26 mouse cellular contexts compared by ENCODE assay signal in genomic region chr4:142658156-142658555, GRCm38 (mm10).
A peak's percentile ranks its signal among the peaks of the same experiment; 100 is the strongest.
DNase-seq lines count a peak whose midpoint lies in the region; ATAC-seq lines count a peak whose summit lies in the region.
"Had no signal": no experiment of that assay in that cellular context is flagged by ENCODE, and none has a peak within 500 bp of the region (broad histone marks: within the 10 kb centered on the region; RNA-seq: fewer than 3 reads in every experiment).

No protein-coding gene starts in this region.

- no peak overlapping the region for H3K4me3 ChIP-seq in embryonic facial prominence, embryonic 14.5 days (ENCODE audit: low read depth, low read length)
- H3K4me3 ChIP-seq in embryonic facial prominence, embryonic 10.5 days: no peak overlapping the region
- H3K4me3 ChIP-seq: embryonic facial prominence, embryonic 12.5 days; erythroblast, embryonic 14.5 days; forebrain, embryonic 12.5 days; hindbrain, embryonic 10.5 days; hindbrain, embryonic 13.5 days; intestine, embryonic 15.5 days had no signal

- WGBS in embryonic facial prominence, embryonic 14.5 days: 65% methylated on average over 6 of the region's 6 CpGs
- WGBS in embryonic facial prominence, embryonic 10.5 days: 91% methylated on average over 6 of the region's 6 CpGs

- ATAC-seq in embryonic facial prominence, embryonic 14.5 days (ENCODE audit: low read depth): no peak
- ATAC-seq: activated CD4-positive, CD25-positive, alpha-beta regulatory T cell, adult 4 months; forebrain, embryonic 16.5 days; hindbrain, embryonic 16.5 days; intestine, embryonic 15.5 days had no signal

- H3K9ac ChIP-seq in embryonic facial prominence, embryonic 14.5 days (ENCODE audit: low read depth, low read length): no peak overlapping the region
- H3K9ac ChIP-seq: embryonic facial prominence, embryonic 12.5 days; forebrain, embryonic 12.5 days; hindbrain, embryonic 13.5 days; intestine, embryonic 15.5 days had no signal

- no peaks in the 10 kb centered on the region for H3K9me3 ChIP-seq in embryonic facial prominence, embryonic 14.5 days (ENCODE audit: control insufficient read depth, low read length)
- no peaks in the 10 kb centered on the region for H3K9me3 ChIP-seq in embryonic facial prominence, embryonic 10.5 days
- H3K9me3 ChIP-seq: embryonic facial prominence, embryonic 12.5 days; forebrain, embryonic 12.5 days; hindbrain, embryonic 10.5 days; hindbrain, embryonic 13.5 days; intestine, embryonic 15.5 days had no signal

- H3K27me3 ChIP-seq in embryonic facial prominence, embryonic 14.5 days (replicated peaks; ENCODE audit: control insufficient read depth, insufficient read depth, low read length): no peaks in the 10 kb centered on the region
- H3K27me3 ChIP-seq in embryonic facial prominence, embryonic 10.5 days (replicated peaks; ENCODE audit: low read depth, poor library complexity, severe bottlenecking): no peaks in the 10 kb centered on the region
- H3K27me3 ChIP-seq: embryonic facial prominence, embryonic 12.5 days; forebrain, embryonic 12.5 days; hindbrain, embryonic 13.5 days; intestine, embryonic 15.5 days had no signal

- H3K4me1 ChIP-seq in embryonic facial prominence, embryonic 14.5 days (ENCODE audit: control insufficient read depth, insufficient read depth, low read length): no peaks in the 10 kb centered on the region
- H3K4me1 ChIP-seq in embryonic facial prominence, embryonic 10.5 days: no peaks in the 10 kb centered on the region
- H3K4me1 ChIP-seq: embryonic facial prominence, embryonic 12.5 days; forebrain, embryonic 12.5 days; hindbrain, embryonic 10.5 days; intestine, embryonic 15.5 days had no signal

- no peaks in the 10 kb centered on the region for H3K36me3 ChIP-seq in embryonic facial prominence, embryonic 14.5 days (ENCODE audit: control insufficient read depth, insufficient read depth, low read length)
- H3K36me3 ChIP-seq in embryonic facial prominence, embryonic 10.5 days (replicated peaks): no peaks in the 10 kb centered on the region
- H3K36me3 ChIP-seq: embryonic facial prominence, embryonic 12.5 days; forebrain, embryonic 12.5 days; hindbrain, embryonic 10.5 days; hindbrain, embryonic 13.5 days; intestine, embryonic 15.5 days had no signal

- no peak overlapping the region for H3K4me2 ChIP-seq in embryonic facial prominence, embryonic 14.5 days (ENCODE audit: low read depth, low read length)
- H3K4me2 ChIP-seq: embryonic facial prominence, embryonic 12.5 days; forebrain, embryonic 12.5 days; heart, embryonic 11.5 days; hindbrain, embryonic 13.5 days; intestine, embryonic 15.5 days had no signal

- H3K27ac ChIP-seq in embryonic facial prominence, embryonic 14.5 days (replicated peaks; ENCODE audit: low read depth, low read length): no peak overlapping the region
- H3K27ac ChIP-seq in embryonic facial prominence, embryonic 10.5 days (replicated peaks): no peak overlapping the region
- H3K27ac ChIP-seq: embryonic facial prominence, embryonic 12.5 days; forebrain, embryonic 12.5 days; hindbrain, embryonic 10.5 days; hindbrain, embryonic 13.5 days; intestine, embryonic 15.5 days had no signal

- DNase-seq in embryonic facial prominence, embryonic 14.5 days (ENCODE audit: low spot score): peak; percentile 28
- no peak for DNase-seq in embryonic facial prominence, embryonic 10.5 days (ENCODE audit: low spot score)
- DNase-seq in gastrocnemius, adult 18-20 months (ENCODE audit: low spot score): peak; percentile 68
- no peak for DNase-seq in gastrocnemius, postnatal 25 days
- peak; percentile 5 for DNase-seq in gastrocnemius, postnatal 10 days
- no peak for DNase-seq in gastrocnemius, postnatal 4 days (ENCODE audit: low spot score in 2 of 2)
- peak; percentile 43 for DNase-seq in brain, adult 2 months (ENCODE audit: low read depth, low spot score)
- no peak for DNase-seq in kidney, postnatal 4 days
- DNase-seq: adrenal gland, adult 8-10 months; adrenal gland, postnatal 25 days; cerebellum, adult 18-20 months; cerebellum, adult 9-10 months; cerebellum, postnatal 14 days; heart, postnatal 36 days; kidney, adult 11 months; kidney, adult 8-10 months had no signal

Comparison
In these comparisons a context has a peak if more than half of its experiments do, and no peak if none do; other contexts are left out.
1. DNase-seq: peak in embryonic facial prominence, embryonic 14.5 days (single experiment), gastrocnemius, adult 18-20 months (single experiment), gastrocnemius, postnatal 10 days (single experiment) and brain, adult 2 months (single experiment); none in embryonic facial prominence, embryonic 10.5 days (single experiment), gastrocnemius, postnatal 25 days (single experiment), gastrocnemius, postnatal 4 days (0 of 2) and kidney, postnatal 4 days (0 of 2).